Mouse (Mus musculus) intestine, embryonic 15.5 days (tissue): ENCODE measurements at regions not wholly inside any gene's neighbourhood (a gene's known extent, or its start where the extent isn't known, plus 50 kb on each side); places are given as distances from the start of the nearest gene placed in this dataset.

ENCODE experiments used
- ATAC-seq: fragments of 200-750 bp; cut with Nextera tagmentation; 2 replicates; pipeline ENCODE4 v1.8.0; 2017; ENCODE audit warnings: moderate TSS enrichment, moderate library complexity
- H3K27ac ChIP-seq: fragments of 300-500 bp; sonication (generic); 2 replicates; pipeline ENCODE4 v1.5.1; 2015; ENCODE audit warnings: mild to moderate bottlenecking, inconsistent platforms
- H3K27me3 ChIP-seq: fragments of 300-500 bp; sonication (generic); replicated peaks from 2 replicates; pipeline ENCODE4 v1.6.1; 2015; ENCODE audit warnings: inconsistent platforms
- H3K36me3 ChIP-seq: fragments of 300-500 bp; sonication (generic); 2 replicates; pipeline ENCODE4 v1.6.1; 2015; ENCODE audit warnings: inconsistent platforms
- H3K4me1 ChIP-seq: fragments of 300-500 bp; sonication (generic); replicated peaks from 2 replicates; pipeline ENCODE4 v1.6.1; 2015; ENCODE audit warnings: inconsistent platforms
- H3K4me2 ChIP-seq: fragments of 300-500 bp; sonication (generic); replicated peaks from 2 replicates; pipeline ENCODE4 v1.6.1; 2015; ENCODE audit warnings: mild to moderate bottlenecking, inconsistent platforms
- H3K4me3 ChIP-seq: fragments of 300-500 bp; sonication (generic); replicated peaks from 2 replicates; pipeline ENCODE4 v1.5.1; 2015; ENCODE audit warnings: inconsistent platforms
- H3K9ac ChIP-seq: fragments of 300-500 bp; sonication (generic); 2 replicates; pipeline ENCODE4 v1.6.1; 2015; ENCODE audit warnings: inconsistent platforms
- H3K9me3 ChIP-seq: fragments of 300-500 bp; sonication (generic); 2 replicates; pipeline ENCODE4 v1.6.1; 2016; ENCODE audit warnings: inconsistent platforms
- WGBS: fragments of 180-500 bp; shearing (Covaris S2); methylation state at CpG from one replicate; pipeline ENCODE4 v1.1.7; 2015; 5-methylcytosine and 5-hydroxymethylcytosine counted together

DNA sequence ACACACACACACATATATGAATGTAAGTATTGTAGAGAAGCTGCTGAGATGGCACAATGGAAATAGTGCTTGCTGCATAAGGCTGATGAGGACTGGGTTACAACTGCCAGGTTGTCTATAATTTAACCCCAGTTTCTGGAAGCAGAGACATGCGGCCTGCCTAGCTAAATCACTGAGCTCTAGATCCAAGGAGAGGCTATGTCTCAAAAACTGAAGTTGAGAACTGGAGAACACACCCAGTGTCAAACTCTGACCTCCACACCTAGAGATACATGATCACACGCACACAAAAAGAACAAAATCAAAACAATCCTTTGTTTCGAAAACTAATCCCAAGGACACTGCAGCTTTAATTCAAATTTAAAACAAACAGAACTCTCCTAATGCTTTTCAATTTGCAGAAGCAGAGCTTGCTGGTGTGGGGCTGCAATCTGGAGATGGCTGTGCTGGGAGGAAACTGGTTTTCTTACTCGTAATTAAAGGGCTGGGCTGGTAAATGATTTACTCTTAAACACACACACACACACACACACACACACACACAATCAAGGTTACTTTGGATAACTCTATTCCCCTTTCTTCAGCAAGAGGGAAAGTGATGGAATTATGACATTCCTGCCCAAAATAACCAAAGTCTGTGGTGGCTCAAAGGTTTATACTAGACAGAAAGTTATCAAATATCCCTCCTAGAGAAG lies 299.3 kb upstream of the Cited2 start:
- WGBS, result 34% methylated on average over 4 of the region's 4 CpGs
- Histone ChIP-seq H3K4me2 (no peak overlapping the region), H3K9ac (no peak overlapping the region), H3K27ac (no peak overlapping the region), H3K9me3 (no peaks in the 10 kb centered on the region), H3K4me3 (no peak overlapping the region), H3K27me3 (no peaks in the 10 kb centered on the region), H3K36me3 (no peaks in the 10 kb centered on the region), H3K4me1 (no peaks in the 10 kb centered on the region)
- ATAC-seq, result peak; percentile 91

- H3K9ac ChIP-seq, result no peak overlapping the region
- no peaks in the 10 kb centered on the region for H3K9me3 ChIP-seq
- H3K4me2 ChIP-seq, result no peak overlapping the region
- H3K4me3 ChIP-seq, result no peak overlapping the region
- no peaks in the 10 kb centered on the region for H3K4me1 ChIP-seq
- 51% methylated on average over 3 of the region's 3 CpGs for WGBS
- no peaks in the 10 kb centered on the region for H3K36me3 ChIP-seq
- no peaks in the 10 kb centered on the region for H3K27me3 ChIP-seq
- no peak for ATAC-seq
- no peak overlapping the region for H3K27ac ChIP-seq
These were observed 296.8 kb upstream of the Cited2 start for GRCm38 (mm10) chr10:17426197-17426596.

- Histone ChIP-seq H3K9me3 (no peaks in the 10 kb centered on the region), H3K36me3 (no peaks in the 10 kb centered on the region)
- ATAC-seq, result peak; percentile 68
These were observed 295.7 kb upstream of the Cited2 start for GRCm38 (mm10) chr10:17427316-17427715.

GRCm38 (mm10) chr10:17428315-17428714 lies 294.7 kb upstream of the Cited2 start:
- WGBS, result 83% methylated on average over 3 of the region's 3 CpGs
- Histone ChIP-seq H3K4me2 (no peak overlapping the region), H3K36me3 (no peaks in the 10 kb centered on the region), H3K4me1 (no peaks in the 10 kb centered on the region), H3K4me3 (no peak overlapping the region), H3K9me3 (no peaks in the 10 kb centered on the region), H3K27ac (no peak overlapping the region), H3K27me3 (no peaks in the 10 kb centered on the region), H3K9ac (no peak overlapping the region)
- no peak for ATAC-seq

More at GRCm38 (mm10) chr10:17427316-17427715, 295.7 kb upstream of the Cited2 start:
- Histone ChIP-seq H3K27me3 (no peaks in the 10 kb centered on the region), H3K4me3 (no peak overlapping the region), H3K4me1 (no peaks in the 10 kb centered on the region), H3K27ac (no peak overlapping the region), H3K9ac (no peak overlapping the region), H3K4me2 (no peak overlapping the region)

DNA sequence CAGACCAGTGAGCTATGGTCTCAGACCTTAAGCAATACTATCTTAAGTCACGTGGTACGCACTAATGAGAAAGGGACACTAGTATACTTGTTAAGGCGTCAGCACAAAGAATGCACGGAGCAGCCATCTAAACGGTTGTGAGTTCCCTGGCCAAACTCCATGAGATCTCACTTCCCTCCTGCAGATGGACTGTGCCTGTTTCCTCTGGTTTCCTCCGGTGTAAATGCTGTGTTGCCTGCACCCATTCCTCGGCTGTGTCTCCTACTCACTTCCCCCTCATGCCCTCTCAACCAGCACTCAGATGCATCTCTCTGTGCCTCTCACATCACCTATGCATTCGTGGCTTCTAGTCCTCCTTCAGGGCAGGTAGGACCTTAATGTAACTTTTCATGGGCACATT lies 291.9 kb upstream of the Cited2 start:
- no peak overlapping the region for H3K4me3 ChIP-seq
- H3K9ac ChIP-seq, result no peak overlapping the region
- WGBS, result 75% methylated on average over 8 of the region's 8 CpGs
- no peaks in the 10 kb centered on the region for H3K36me3 ChIP-seq
- H3K9me3 ChIP-seq, result no peaks in the 10 kb centered on the region
- H3K27ac ChIP-seq, result no peak overlapping the region
- no peak for ATAC-seq
- H3K4me2 ChIP-seq, result no peak overlapping the region
- no peaks in the 10 kb centered on the region for H3K27me3 ChIP-seq
- H3K4me1 ChIP-seq, result no peaks in the 10 kb centered on the region

- H3K36me3 ChIP-seq, result no peaks in the 10 kb centered on the region
- H3K9ac ChIP-seq, result no peak overlapping the region
- H3K27ac ChIP-seq, result no peak overlapping the region
- no peak overlapping the region for H3K4me2 ChIP-seq
- no peaks in the 10 kb centered on the region for H3K9me3 ChIP-seq
- no peak overlapping the region for H3K4me3 ChIP-seq
- ATAC-seq, result no peak
- WGBS, result 72% methylated on average over 4 of the region's 4 CpGs
- H3K4me1 ChIP-seq, result no peaks in the 10 kb centered on the region
- no peaks in the 10 kb centered on the region for H3K27me3 ChIP-seq
These were observed 288.9 kb upstream of the Cited2 start for GRCm38 (mm10) chr10:17434098-17434497.

DNA sequence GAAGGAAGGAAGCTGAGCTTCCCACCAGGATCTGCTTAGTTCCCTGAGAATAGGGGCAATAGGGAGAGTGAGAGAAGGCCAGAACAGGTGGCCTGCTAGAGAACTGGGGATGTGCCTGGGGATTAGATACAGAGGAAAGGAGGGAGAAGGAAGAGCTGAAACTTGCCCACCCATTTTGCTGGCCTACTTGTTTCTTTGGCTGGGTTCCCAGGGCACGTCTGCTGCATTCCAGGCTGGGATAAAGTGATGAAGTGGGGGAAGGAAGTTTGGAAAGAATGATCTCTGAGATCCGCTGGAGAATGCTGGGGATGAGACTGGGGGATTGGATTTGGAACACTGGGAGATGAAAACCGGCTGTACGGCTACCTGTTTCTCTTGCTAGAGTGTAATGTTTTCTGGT lies 272.8 kb upstream of the Cited2 start:
- no peaks in the 10 kb centered on the region for H3K27me3 ChIP-seq
- no peak overlapping the region for H3K4me3 ChIP-seq
- H3K9ac ChIP-seq, result no peak overlapping the region
- WGBS, result 63% methylated on average over 4 of the region's 4 CpGs
- no peak overlapping the region for H3K27ac ChIP-seq
- ATAC-seq, result no peak
- H3K4me2 ChIP-seq, result no peak overlapping the region
- H3K4me1 ChIP-seq, result no peaks in the 10 kb centered on the region
- no peaks in the 10 kb centered on the region for H3K9me3 ChIP-seq
- no peaks in the 10 kb centered on the region for H3K36me3 ChIP-seq

DNA sequence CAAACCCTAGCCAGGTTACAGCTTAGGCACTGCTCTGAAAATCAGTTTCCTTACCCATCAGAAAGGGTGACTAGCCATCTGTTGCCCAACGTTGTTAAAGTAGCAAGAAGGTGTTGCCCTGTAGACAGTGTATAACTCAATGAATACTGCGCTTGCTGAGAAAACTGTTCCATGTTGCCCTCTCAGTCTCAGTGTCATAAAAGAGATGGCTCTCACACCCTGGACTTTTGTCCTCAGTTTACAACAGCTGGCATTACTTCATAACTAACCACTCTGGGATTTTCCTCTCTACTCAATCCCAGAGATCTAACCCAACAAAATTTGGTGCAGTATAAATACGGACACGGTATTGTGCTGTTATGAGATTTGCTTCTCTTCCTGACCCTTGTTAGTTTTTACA lies 252.1 kb upstream of the Cited2 start:
- H3K9me3 ChIP-seq, result no peaks in the 10 kb centered on the region
- WGBS, result 60% methylated on average over 4 of the region's 4 CpGs
- no peak overlapping the region for H3K27ac ChIP-seq
- ATAC-seq, result peak; percentile 78
- no peak overlapping the region for H3K9ac ChIP-seq
- H3K36me3 ChIP-seq, result no peaks in the 10 kb centered on the region
- no peaks in the 10 kb centered on the region for H3K27me3 ChIP-seq
- no peak overlapping the region for H3K4me2 ChIP-seq
- H3K4me1 ChIP-seq, result no peaks in the 10 kb centered on the region
- H3K4me3 ChIP-seq, result no peak overlapping the region

- WGBS, result 45% methylated on average over 5 of the region's 5 CpGs
- Histone ChIP-seq H3K4me3 (no peak overlapping the region), H3K4me1 (no peaks in the 10 kb centered on the region), H3K9me3 (no peaks in the 10 kb centered on the region), H3K9ac (no peak overlapping the region), H3K27ac (no peak overlapping the region), H3K36me3 (no peaks in the 10 kb centered on the region), H3K27me3 (no peaks in the 10 kb centered on the region), H3K4me2 (no peak overlapping the region)
- no peak for ATAC-seq
These were observed 250.5 kb upstream of the Cited2 start for GRCm38 (mm10) chr10:17472536-17472935.

- no peaks in the 10 kb centered on the region for H3K36me3 ChIP-seq
- H3K9ac ChIP-seq, result no peak overlapping the region
- no peak overlapping the region for H3K4me2 ChIP-seq
- H3K4me3 ChIP-seq, result no peak overlapping the region
- H3K27ac ChIP-seq, result no peak overlapping the region
- no peaks in the 10 kb centered on the region for H3K9me3 ChIP-seq
- no peaks in the 10 kb centered on the region for H3K27me3 ChIP-seq
- WGBS, result 90% methylated on average over 3 of the region's 3 CpGs
- H3K4me1 ChIP-seq, result 0 out of 2 replicates have a peak, but pooled peaks cover 4% of the 10 kb centered on the region
- ATAC-seq, result no peak
These were observed 247.0 kb upstream of the Cited2 start for GRCm38 (mm10) chr10:17475976-17476375.

- Histone ChIP-seq H3K27ac (no peak overlapping the region), H3K36me3 (no peaks in the 10 kb centered on the region), H3K9me3 (no peaks in the 10 kb centered on the region), H3K4me1 (0 out of 2 replicates have a peak, but pooled peaks cover 4% of the 10 kb centered on the region), H3K27me3 (no peaks in the 10 kb centered on the region), H3K4me2 (no peak overlapping the region), H3K4me3 (no peak overlapping the region), H3K9ac (no peak overlapping the region)
- 78% methylated on average over 6 of the region's 6 CpGs for WGBS
- ATAC-seq, result no peak
These were observed 246.3 kb upstream of the Cited2 start for GRCm38 (mm10) chr10:17476720-17477119.

- Histone ChIP-seq H3K9ac (no peak overlapping the region), H3K27me3 (no peaks in the 10 kb centered on the region), H3K4me3 (no peak overlapping the region), H3K9me3 (no peaks in the 10 kb centered on the region), H3K4me2 (no peak overlapping the region), H3K36me3 (no peaks in the 10 kb centered on the region), H3K27ac (no peak overlapping the region), H3K4me1 (0 out of 2 replicates have a peak, but pooled peaks cover 4% of the 10 kb centered on the region)
- 41% methylated on average over 8 of the region's 8 CpGs for WGBS
- peak; percentile 81 for ATAC-seq
These were observed 244.0 kb upstream of the Cited2 start for GRCm38 (mm10) chr10:17478761-17479632.
